Mouse (Mus musculus): ENCODE measurements around the gene Wdr19.

The Wdr19 gene

DNA sequence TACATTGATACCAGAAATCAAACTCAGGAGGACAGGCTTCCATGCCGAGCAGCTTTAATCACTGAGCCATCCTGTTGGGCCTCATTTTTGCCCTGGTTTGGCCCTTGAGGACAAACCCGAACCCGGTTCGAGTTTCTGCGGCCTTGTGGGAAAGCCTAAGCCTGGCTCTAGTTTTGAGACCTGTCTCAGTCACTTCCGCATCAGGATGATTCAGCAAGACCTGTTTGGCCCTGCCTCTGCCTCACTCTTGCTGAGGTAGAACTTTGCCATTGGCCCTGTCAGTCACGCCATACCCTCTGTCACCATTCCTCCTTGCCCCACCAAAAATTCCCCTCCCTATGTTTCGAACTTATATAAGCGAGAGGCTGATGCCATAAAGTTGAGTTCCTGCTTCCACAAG, 100.6 kb downstream of the Wdr19 start:
- no peak for DNase-seq

DNA sequence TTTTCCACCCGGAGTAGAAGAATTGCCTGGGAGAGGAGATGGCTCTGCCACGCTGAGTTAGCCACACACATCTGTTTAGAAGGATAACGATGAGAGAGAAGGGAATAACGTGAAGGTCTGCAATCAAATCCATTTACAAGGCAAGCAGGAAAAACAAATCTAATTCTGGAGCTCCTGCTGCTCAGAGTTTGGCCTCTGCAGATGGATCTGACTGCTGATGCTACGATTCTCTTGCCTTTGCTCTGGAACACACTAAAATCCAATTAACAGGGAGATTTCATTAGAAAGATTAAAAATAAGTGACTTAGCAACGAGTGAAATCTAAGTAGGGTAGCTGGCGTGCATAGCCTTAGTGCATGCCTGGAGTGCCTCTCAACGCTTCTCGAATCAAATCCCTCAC, 106.0 kb downstream of the Wdr19 start:
- no peak for DNase-seq

DNA sequence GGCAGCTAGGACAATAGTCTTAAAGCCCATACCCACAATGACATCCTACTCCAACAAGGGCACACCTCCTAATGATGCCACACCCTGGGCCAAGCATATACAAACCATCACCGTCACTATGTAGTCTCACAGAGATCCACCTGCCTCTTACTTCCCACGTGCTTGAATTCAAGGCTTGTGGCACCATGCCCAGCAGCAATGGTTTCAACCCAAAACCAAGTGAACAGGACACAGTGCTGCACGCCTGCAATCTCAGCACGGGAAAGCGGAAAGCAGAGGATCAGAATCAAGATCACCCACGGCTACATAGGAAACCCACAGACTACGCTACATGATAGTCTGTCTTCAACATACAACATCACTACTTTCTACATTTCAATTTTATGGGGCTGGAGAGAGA, 108.7 kb downstream of the Wdr19 start:
- DNase-seq = no peak

DNA sequence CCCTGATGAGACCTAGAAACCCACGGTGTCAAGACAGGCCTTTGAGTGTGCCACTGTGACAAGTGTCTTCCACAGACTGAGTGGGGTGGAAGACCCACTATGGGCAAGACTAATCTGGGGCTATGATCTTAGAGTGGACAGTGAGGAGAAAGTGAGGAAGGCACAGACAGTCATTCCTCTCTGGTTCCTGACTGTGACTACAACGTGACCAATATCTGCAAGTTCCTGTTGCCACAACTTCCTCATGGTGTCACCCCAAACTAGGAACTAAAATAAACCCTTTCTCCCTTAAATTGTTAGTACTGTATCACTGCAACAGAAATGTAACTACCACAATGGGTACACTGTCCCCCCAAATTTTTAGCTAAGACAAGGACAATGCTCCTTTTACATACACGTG, 109.4 kb downstream of the Wdr19 start:
- no peak for DNase-seq

All from kidney, postnatal 4 days (tissue).